Mouse (Mus musculus) olfactory bulb, adult 2 months (tissue): ENCODE results near the gene Klk1b4. TPM values are rescaled to one million over a fixed set of nuclear protein-coding genes. Genes with fewer than 3 reads are reported as not detected.

ENCODE experiments used
- H3K27ac ChIP-seq: fragments of 200-500 bp; 2 replicates; pipeline ENCODE4 v1.5.1; 2012; ENCODE audit warnings: low read depth, low read length; ENCODE audit not compliant: insufficient read depth
- H3K4me1 ChIP-seq: fragments of 200-500 bp; 2 replicates; pipeline ENCODE4 v1.6.1; 2012; ENCODE audit warnings: low read length; ENCODE audit not compliant: control insufficient read depth, insufficient read depth
- H3K4me3 ChIP-seq: fragments of 200-500 bp; 2 replicates; pipeline ENCODE4 v1.5.1; 2012; ENCODE audit warnings: mild to moderate bottlenecking, low read depth, low read length, moderate library complexity; ENCODE audit not compliant: insufficient read depth
- CTCF ChIP-seq: fragments of 200-500 bp; IDR thresholded peaks from 2 replicates; pipeline ENCODE4 v1.5.1; 2012; ENCODE audit warnings: low read depth, mild to moderate bottlenecking, low read length, moderate library complexity; ENCODE audit not compliant: insufficient read depth
- POLR2A ChIP-seq: fragments of 200-500 bp; IDR thresholded peaks from 2 replicates; pipeline ENCODE4 v1.6.1; 2012; ENCODE audit warnings: mild to moderate bottlenecking, low read depth, low read length, moderate library complexity; ENCODE audit not compliant: insufficient read depth
- WGBS: fragments of 180-500 bp; shearing (Covaris S2); methylation state at CpG from one replicate; pipeline ENCODE4 v1.1.7; 2018; 5-methylcytosine and 5-hydroxymethylcytosine counted together
- polyA plus RNA-seq: library from polyadenylated mRNA; stranded (reverse); fragments of >200 nt; gene quantifications from 2 replicates; pipeline ENCODE4 v1.2.4, GENCODE M21; 2012; ENCODE audit warnings: low replicate concordance; ENCODE audit not compliant: missing spikeins, insufficient read depth, insufficient read length

The Klk1b4 gene
- polyA plus RNA-seq, 1 experiment = not detected

DNA sequence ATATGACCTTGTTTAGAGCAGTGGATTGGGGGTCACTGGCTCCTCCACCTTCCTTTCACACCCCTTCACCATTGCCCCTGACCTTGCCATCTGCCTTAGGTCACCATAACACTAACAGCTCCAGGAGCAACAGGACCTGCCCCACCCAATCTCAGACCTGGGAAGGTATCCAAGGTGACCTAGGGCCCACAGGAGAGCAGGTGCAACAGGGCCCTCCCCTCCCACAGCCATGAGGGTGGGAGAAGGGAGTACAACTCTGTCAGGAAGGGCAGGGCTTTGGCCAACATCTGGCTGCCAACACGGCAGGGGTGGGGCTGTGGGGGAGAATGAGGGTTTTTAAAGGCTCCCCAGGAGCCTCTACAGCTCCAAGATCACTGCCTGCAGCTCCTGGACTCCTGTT lies 17.8 kb downstream of the Klk1b4 start, which contains the start of gene Klk1:
TSS of gene Klk1 (plus strand) at position 285 of the 400 bp plus-strand sequence.
- no peaks in the 10 kb centered on the region for H3K4me1 ChIP-seq
- no peak within 1 kb of the TSS for H3K27ac ChIP-seq
- no peak for TF ChIP-seq POLR2A
- no peak for TF ChIP-seq CTCF
- no peak within 1 kb of the TSS for H3K4me3 ChIP-seq
- WGBS = 37% methylated on average over 1 of the region's 1 CpGs

DNA sequence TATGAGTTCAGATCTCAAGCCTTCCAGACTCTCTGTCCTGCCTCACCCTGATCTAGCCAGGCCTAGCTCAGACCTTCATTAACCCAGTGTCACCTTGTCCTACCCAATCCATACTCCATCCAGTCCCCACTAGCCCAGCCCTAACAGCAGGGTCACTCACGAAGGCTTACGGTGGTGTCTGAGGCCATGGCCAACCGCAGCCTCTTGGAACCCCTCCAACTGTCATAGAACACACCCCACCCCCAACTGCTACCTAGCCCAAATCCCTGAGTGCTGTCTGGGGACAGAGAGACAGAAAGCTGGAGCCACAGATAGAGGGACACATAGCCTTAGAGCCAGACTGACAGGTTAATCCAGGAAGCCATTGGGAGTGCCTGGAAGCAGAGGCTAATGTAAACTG lies 28.7 kb downstream of the Klk1b4 start, which contains the start of gene Gm36864:
TSS of gene Gm36864 (plus strand) at position 269 of the 400 bp plus-strand sequence.
- Histone ChIP-seq H3K4me1 (no peaks in the 10 kb centered on the region), H3K4me3 (no peak within 1 kb of the TSS), H3K27ac (no peak within 1 kb of the TSS)
- 71% methylated on average over 3 of the region's 3 CpGs for WGBS
- TF ChIP-seq POLR2A (no peak), CTCF (no peak)

- 36% methylated on average over 2 of the region's 2 CpGs for WGBS
- Histone ChIP-seq H3K4me3 (no peak overlapping the region), H3K27ac (no peak overlapping the region), H3K4me1 (no peaks in the 10 kb centered on the region)
- TF ChIP-seq CTCF = no peak
- no peak for TF ChIP-seq POLR2A
Observed at GRCm38 (mm10) chr7:44239913-44240312, 32.7 kb downstream of the Klk1b4 start.

GRCm38 (mm10) chr7:44240712-44241111 lies 33.5 kb downstream of the Klk1b4 start:
- H3K4me1 ChIP-seq = no peaks in the 10 kb centered on the region
- WGBS = 43% methylated on average over 1 of the region's 1 CpGs
- no peak overlapping the region for H3K27ac ChIP-seq
- H3K4me3 ChIP-seq = no peak overlapping the region
- no peak for TF ChIP-seq CTCF
- TF ChIP-seq POLR2A = no peak

DNA sequence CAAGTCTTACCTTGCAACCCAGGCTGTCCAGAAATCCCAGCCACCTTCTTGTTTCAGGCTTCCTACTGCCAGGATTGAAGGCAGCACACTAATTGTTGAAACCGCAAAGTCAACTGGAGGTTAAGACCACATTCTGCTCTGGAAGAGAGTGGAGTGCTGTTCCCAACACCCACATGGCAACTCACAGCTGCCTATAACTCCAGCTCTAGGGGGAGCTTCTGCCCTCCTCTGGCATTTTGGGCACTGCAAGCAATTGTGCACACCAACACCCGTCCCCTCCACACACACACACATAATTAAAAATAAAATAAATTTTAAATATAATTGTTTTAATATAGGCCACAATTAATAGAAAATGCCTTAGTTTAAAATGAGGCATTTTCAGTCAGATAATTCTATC lies 33.9 kb downstream of the Klk1b4 start:
- TF ChIP-seq CTCF (no peak), POLR2A (no peak)
- Histone ChIP-seq H3K27ac (no peak overlapping the region), H3K4me1 (no peaks in the 10 kb centered on the region), H3K4me3 (no peak overlapping the region)
- WGBS = 57% methylated on average over 2 of the region's 2 CpGs

DNA sequence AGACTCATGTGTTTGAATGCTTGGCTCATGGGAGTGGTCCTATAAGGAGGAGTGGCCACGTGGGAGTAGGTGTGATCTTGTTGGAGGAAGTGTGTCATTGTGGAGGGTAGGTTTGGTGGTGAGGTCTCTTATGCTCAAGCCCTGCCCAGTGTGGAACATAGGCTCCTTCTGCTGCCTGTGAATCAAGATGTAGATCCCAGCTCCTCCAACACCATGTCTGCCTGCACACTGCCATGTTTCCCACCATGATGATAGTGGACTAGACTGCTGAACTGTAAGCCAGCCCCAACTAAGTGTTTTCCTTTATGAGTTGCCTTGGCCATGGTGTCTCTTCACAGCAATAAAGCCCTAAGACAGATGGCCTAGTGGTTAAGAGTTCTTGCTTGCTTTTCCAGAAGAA lies 36.8 kb downstream of the Klk1b4 start:
- 44% methylated on average over 1 of the region's 1 CpGs for WGBS
- Histone ChIP-seq H3K4me1 (peaks cover 3% of the 10 kb centered on the region; the same call in 1 of the 2 replicates), H3K4me3 (no peak overlapping the region), H3K27ac (no peak overlapping the region)
- no peak for TF ChIP-seq POLR2A
- TF ChIP-seq CTCF = no peak

DNA sequence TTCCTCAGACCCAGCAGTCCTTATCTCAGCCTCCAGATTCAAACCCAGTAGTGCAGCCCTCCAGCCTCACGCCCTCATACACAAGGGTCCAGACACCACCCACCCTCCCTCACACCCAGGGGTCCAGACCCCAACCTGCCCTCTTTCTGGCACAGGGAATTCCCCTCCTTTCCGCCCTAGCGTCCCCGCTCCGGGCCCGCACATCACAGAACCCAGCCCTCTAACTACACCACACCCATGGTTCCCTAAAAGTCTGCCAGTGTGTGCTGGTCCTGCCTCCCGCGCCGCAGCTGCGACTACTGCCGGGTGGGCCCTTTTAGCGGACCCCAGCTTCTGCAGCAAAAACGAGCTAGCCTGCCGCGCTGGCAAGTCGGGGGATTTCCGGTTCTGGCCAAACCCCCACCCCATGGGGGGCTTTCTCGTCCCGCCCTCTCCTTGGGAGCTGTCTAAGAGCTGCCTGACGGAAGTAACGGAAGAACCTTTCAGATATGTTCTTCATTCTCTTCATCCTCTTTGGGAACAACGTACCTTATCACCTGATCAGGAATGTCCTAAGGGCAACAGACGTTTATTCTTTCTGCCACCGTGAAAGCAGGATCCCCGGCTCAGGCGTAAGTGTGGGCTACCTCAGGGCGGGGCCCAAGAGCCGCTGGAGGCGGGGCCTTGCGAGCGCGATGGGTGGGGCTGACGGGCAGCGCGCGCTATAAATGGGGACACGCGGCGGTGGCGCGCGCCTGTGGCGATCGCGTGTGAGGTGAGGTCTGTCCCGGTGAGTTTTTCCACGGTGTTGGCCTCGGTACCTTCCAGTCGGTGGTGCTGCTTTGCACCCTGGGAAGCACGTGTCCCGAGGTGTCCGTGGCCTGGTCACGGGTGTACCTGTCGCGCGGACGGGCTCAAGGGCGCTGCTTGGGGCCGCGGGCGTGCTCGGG lies 39.1 kb downstream of the Klk1b4 start, which contains the start of the genes 1700028J19Rik and 2410002F23Rik:
TSS of gene 1700028J19Rik (minus strand) at position 641 of the 929 bp plus-strand sequence.
TSS of gene 2410002F23Rik (plus strand) at position 668 of the 929 bp plus-strand sequence.
- H3K27ac ChIP-seq = peak within 1 kb of the TSS; percentile 91
- H3K4me1 ChIP-seq = peaks cover 3% of the 10 kb centered on the region; the same call in 1 of the 2 replicates
- H3K4me3 ChIP-seq = peak within 1 kb of the TSS; percentile 95
- WGBS = under 1% methylated on average over 62 of the region's 62 CpGs
- peak; percentile 98 for TF ChIP-seq POLR2A
- peak; percentile 8; the same call in 1 of the 2 replicates for TF ChIP-seq CTCF

GRCm38 (mm10) chr7:44246984-44247470 lies 39.8 kb downstream of the Klk1b4 start:
- peak overlapping the region; percentile 91 for H3K27ac ChIP-seq
- WGBS = under 1% methylated on average over 23 of the region's 23 CpGs
- peak overlapping the region; percentile 95 for H3K4me3 ChIP-seq
- H3K4me1 ChIP-seq = peaks cover 3% of the 10 kb centered on the region; the same call in 1 of the 2 replicates
- TF ChIP-seq POLR2A = no peak
- no peak for TF ChIP-seq CTCF

DNA sequence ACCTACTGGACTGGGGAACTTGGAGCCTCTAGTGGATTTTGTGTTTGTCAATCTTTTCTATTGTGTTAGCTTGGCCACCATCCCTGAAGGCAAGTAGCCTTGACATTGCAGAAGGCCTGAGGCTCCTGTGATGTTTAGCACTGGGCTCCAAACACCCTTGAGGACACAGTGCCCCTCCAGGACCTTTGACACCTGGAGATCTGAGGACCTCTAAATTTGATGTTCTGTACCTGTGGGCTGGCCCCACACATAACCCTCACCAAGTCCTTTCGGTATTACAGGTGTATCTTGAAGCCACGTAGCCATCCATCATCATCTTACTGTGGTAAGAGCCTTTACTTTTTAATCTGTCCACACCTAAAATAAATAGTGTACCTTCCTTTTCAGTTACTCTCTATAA lies 40.7 kb downstream of the Klk1b4 start:
- TF ChIP-seq CTCF = no peak
- TF ChIP-seq POLR2A = no peak
- Histone ChIP-seq H3K4me1 (peaks cover 5% of the 10 kb centered on the region), H3K4me3 (no peak overlapping the region), H3K27ac (no peak overlapping the region)
- WGBS = 90% methylated on average over 2 of the region's 2 CpGs
